Mouse (Mus musculus) CD8-positive naive resting alpha-beta T cell, adult 2 months (primary cell): ENCODE results near the gene Dio1.

Source experiments
- DNase-seq, 2 experiments: peaks; one replicate each; pipeline ENCODE4 v3.0.0; 2022; ENCODE audit warnings: low read depth in 2 of 2, low spot score in 2 of 2

Dio1 gene

GRCm38 (mm10) chr4:107248061-107248460 is 58.9 kb downstream of the Dio1 start:
- DNase-seq, result no peak

GRCm38 (mm10) chr4:107247110-107247509 is 59.9 kb downstream of the Dio1 start:
- DNase-seq, result no peak

DNA sequence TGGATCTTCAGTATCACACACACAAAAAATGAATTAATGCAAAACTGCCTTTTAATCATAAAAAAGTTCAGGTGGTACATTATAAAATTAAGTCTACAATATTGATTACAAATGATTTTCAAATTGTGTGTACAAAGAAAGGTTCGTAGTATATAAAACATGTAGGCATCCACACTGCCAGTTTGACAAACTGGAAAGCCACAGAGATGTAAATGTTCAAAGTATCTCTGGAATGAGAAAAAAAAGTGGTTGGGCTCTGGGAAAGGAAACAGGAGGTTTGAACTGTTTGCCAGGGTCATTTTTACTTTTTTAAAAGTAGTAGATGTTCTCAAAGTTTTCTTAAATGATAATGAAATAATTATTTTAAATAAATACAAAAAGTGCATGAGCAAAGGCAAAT is 60.9 kb downstream of the Dio1 start:
- DNase-seq, result no peak

DNA sequence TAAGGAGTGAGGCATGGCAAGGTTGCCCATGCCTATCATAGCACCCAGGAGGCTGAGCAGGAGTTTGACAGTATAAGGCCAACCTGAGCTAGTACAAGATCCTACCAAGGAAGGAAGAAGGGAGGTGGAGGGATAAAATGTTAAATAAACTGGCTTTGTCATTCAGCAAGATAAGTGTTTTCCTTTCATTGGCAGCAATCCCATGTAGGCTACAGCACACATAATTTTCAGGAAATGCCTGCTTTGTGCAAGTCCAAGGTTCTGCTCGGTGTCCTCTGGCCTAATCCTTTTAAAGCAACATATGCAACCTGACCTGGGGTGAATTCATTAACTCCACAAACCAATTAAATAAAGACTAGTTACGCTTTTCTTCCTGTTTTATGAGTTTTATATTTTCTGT is 61.6 kb downstream of the Dio1 start:
- no peak for DNase-seq

- DNase-seq, result no peak
These were observed 63.3 kb downstream of the Dio1 start for GRCm38 (mm10) chr4:107243365-107244333.
